Mouse (Mus musculus) right cerebral cortex, postnatal 10 days (tissue): ENCODE data around the gene Adarb1.
A peak's percentile ranks its signal among the peaks of the same experiment; 100 is the strongest.

ENCODE experiments used
- DNase-seq, 2 experiments: peaks; one replicate each; pipeline ENCODE4 v3.0.0; 2021; ENCODE audit warnings: low spot score in 2 of 2

Gene Adarb1

DNA sequence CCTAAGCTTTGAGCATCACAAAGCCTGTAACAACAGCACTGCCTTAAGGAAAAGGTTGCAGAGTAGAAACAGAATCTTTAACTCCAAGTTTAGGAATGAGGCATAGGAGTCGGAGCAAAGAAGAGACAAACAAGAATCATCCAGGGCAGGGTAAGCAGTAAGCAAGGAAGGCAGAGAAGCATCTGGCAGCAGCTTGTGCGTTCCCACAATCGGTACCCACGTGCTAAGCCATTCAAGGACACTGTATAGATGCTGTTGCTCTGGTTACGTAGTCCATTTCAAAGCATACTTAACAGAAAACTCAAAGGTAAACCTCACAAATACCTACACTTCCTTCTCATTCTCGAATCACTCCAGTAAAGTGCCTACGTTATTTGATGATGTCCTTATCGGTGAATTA lies 35.0 kb downstream of the Adarb1 start:
- peak; percentile 65 to 84 for DNase-seq

DNA sequence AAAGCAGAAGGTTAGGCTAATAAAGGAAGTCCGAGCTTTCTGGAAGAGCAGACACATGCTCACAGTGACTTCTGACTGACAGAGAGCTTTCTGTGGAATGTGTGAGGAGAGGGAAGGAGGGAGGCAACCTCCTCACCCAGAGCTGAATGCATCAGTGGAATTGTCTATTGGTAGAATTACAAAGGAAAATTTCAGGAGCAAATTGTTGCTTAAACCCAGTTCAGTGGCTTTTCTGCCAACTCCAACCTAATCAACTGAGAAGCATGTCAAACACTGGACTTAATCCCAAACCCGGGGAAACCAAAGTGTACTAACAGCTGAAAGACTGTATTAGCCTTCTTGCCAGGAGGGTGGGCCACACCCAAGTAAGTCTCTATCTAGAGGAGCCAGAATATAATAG lies 36.9 kb downstream of the Adarb1 start:
- DNase-seq: no peak

DNA sequence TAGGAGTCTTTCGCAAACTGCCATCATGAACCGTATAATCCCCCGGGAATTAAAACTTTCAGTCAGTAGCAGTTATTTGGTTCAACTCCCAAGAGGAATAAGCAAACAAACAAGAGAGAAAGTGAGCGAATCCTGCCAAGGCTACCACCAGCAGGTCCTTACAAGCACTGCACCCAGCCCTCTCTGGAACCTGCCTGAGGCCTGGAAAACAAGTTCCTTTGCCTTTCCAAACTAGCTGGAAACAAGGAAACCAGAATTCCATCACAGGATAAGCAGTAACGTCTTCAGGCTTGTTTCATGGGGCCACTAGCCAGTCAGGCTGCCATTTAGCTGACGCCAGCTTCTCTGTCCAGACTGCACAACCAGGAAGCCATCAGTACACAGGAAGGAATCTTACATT lies 37.4 kb downstream of the Adarb1 start:
- no peak for DNase-seq

DNA sequence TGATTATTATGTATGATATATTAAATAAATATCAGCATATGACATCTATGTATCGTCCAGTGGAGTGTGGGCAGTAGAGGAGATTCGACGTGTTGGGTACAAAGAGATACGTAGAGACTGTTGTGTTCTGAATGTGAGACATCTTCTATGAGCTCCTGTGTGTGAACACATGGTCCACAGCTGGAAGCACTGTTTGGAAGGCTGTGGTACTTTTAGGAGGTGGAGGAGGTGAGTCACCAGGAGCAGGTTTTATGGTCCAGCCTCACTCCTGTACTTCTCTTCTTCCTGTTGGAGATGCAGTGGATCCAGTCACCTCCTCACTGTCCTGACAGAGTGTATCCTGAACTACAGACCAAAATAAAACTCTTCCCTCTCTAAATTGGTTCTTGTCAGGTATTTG lies 38.9 kb downstream of the Adarb1 start:
- no peak for DNase-seq

DNA sequence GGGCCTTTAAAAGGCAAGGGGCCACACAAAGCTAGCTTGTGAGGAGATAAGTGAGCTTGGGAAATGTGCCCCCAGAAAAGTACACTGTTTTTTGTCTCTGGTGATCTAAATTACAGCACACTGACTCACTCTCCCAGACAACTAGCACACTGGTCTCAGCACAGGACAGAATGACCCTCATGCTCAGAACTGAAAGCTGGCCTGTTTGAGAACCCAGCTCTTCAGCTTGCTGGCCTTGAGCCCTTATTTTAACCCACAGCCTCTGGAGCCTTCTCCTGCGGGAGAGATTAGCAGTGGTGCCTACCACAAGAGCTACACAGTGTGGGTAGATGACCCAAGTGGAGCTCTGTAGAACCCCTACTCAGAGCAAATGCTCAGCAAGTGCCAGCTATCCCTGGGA lies 42.0 kb downstream of the Adarb1 start:
- DNase-seq: no peak

DNA sequence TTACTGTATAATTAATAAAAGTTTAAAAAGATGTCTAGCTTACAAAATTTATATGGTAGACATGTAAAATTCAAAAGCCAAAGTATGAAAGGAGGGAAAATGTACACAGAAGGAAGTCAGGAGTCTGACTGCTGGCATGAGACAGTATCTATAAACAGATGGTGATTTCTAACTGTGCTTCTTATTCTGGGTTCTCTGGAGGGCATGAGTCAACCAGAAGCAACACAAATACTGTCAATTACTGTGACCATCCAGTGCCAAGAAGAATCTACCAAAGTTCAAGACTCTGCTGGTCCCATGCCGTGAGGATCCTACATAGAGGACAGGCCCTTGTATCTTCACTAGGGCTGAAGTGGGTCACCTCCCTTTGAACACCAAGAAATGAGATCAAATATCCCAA lies 43.1 kb downstream of the Adarb1 start:
- no peak for DNase-seq

DNA sequence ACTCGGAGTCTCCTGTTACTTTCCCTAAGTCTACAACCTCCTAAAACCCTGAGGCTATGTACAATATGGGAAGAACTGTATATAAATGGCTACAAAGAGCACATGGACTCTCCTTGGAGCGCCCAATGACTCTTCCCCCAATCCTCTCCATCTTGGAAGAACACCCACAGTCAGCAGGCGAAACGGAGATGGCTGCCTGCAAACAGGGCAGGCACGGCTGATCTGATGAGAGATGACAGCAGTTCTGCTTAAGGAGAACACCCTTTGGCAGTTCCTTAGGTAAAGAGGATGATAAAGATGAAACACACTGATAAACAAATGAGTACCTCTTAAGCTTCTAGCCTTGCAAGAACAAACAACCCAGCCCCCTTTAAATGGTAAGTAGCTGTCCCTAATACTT lies 43.7 kb downstream of the Adarb1 start:
- DNase-seq: no peak

DNA sequence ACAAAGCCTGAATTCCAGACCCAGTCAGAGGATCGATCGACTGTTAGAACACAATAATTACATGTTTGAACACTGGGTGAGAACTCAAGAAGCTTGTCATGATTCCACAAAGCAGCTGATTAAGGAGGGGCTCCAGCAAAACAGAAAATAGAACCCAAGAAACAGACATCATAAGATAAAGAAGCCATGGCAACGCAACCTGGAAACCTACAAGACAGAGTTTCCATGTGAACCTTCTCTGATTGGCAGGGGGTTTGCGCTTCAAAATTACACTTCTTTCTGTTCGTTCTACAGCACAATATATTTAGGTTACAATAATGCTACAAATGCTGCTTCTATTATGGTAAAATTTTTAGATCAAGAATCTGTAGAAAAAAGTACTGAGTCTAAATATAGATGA lies 47.9 kb downstream of the Adarb1 start:
- DNase-seq: peak; percentile 25 to 59

DNA sequence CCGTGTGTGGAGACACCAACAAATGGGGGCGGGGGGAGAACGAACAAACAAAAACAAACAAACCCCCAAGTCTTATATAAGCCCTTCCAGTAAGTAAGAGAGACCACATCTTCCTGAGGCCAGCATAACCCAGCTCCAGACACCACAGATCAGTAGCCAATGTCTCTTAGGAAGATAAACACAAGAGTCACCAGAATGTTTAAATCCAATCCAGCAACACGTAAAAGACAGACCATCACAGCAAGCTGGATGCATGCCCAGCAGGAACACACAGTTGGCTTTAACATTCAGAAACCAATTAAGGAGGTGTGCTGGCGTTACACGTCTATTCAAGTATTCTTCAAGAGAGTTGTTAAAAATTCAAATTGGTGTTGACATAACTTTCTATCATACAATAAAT lies 50.1 kb downstream of the Adarb1 start:
- peak; percentile 38 to 54 for DNase-seq

DNA sequence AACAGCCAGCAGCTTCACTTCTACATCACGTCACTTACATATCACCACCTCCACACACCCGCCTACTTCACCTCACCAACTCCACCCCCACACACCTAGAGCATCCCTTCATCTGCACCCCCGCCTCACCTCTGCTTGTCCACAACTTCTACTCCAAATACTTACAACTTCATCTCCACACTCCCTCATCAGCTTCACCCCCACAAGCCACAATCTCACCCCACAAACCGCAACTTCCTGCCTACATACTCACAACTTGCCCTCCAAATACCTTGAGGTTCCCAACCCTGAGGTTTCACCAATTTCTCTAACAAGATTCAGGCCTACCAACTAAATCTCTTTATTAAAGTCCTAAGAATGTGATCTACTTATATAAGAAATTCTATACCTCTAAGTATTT lies 51.1 kb downstream of the Adarb1 start:
- DNase-seq: peak; percentile 18 to 19

DNA sequence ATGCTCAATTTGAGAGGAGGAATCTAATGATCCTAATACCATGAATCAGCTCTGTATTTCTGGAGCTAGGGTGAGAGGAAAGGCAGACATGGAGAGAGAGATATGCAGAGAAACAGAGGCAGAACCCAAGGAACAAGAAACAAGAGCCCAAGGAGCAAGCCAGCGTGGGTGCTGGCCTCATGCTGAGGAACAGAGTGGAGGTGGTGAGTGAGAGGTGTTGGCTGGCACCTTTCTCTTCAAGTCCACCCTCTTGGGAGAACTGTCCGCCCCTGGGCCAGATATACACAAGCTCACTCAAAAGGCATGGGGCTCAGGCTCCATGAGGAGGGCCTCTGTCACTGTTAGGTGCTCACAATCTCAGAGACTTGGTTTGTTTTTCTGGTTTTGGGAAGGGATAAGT lies 52.9 kb downstream of the Adarb1 start:
- DNase-seq: peak in 1 of 2 experiments; percentile 10

DNA sequence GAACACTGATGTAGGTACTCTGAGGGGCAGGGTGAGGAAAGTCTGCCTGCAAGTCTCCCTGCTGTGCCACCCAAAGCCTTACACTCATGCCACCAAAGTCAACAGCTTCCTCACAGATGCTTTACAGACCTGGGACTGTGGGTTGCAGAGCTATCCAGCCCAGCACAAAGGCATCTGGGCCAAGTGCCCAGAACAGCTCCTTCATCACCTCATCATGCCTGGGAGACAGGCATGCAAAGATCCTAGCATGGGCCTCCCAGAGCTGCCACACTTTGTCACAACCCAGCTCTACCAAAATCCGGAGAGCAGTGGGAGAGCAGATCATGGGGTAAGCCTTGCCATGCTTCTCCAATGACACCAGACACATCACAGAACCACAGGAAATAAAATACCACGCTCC lies 57.6 kb downstream of the Adarb1 start:
- peak; percentile 16 to 26 for DNase-seq

DNA sequence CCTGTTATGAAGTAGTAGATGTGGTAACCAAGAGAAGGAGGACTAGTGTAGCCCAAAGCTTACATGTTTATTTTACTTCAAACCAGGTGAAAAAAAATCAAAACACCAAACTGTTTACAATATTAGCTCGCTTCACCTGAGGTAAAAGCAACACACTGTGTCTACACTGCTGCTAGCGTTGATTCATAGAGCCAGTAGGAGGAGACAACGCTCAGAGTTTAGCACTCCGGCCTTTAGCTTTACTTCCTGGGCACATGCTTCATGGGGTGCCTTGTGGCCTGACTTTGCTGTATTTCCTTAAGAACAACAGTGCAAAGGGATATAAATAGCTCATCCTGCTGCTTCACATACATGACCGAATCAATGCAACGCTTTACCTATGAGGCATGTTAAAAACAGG lies 60.1 kb downstream of the Adarb1 start:
- DNase-seq: peak in 1 of 2 experiments; percentile 16

DNA sequence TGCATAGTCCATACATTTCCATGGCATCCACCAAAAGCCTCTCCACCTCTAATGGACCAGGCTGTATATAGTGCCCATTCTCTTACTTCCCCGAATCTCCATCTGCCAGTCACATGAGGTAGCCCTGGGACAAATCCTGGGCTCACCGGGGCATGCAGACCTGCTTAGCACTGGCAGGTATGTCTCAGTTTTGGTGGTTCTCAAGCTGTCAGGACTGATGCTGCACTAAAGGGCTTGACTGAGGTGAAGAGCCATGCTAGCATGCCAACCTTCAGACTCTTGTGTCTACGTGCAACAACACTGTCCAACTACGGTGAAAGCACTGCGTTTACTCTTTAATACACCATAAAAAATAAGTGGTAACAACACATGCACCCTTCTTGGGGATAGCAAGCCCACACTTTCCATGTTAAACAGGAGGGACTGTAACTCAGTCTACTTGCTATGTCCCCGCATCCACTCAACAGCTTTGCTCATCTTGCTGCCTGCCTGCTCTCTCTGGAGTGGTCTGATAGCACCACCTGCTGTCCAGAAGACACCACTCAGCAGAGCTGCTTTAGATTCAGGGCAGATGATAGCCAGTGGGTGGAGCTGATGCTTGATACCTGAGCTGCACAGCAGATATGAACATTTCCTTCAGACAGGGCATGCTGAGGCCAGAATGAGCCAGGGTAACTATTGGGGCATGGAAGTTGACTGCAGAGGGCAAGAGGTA lies 64.9 kb downstream of the Adarb1 start:
- peak; percentile 88 to 89 for DNase-seq

DNA sequence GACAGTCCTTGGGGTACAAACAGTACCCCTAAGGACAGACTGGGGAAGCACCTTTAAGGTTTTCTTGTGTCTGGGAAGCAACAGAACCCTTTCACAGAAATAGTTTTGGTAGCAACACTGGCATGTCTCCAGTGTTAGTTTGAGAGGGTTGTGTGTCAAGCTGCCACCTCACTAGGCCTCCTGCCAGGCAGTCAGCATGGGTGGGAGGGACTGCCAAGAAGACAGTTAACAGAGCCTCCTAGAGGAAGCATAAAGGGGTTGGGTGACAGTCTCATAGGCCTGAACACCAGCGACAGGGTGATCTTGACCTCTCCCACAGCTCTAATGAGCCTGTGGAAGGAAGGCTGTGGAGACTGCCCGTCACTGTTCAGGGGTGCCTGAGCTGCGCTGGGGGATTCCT lies 75.2 kb downstream of the Adarb1 start:
- peak; percentile 60 to 63 for DNase-seq

DNA sequence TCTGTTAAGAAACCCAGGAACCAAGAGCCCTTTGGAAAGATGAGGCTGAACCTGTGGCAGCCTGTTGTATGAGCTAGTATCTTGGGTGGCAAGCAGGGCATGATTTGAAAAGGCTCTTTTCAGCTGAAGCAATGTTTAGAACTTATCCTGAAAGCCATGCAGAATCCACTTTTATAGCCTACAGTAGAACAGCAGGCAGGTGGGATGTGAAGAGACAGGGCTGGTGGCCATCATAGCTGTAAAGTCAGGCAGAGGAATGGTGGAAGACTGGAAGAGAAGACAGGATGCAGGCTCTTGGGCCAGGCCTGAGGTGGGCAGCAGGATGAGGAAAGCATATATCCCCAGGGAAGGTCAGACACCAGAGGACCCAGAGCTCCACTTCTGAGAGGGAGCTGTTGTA lies 76.4 kb downstream of the Adarb1 start:
- DNase-seq: no peak

DNA sequence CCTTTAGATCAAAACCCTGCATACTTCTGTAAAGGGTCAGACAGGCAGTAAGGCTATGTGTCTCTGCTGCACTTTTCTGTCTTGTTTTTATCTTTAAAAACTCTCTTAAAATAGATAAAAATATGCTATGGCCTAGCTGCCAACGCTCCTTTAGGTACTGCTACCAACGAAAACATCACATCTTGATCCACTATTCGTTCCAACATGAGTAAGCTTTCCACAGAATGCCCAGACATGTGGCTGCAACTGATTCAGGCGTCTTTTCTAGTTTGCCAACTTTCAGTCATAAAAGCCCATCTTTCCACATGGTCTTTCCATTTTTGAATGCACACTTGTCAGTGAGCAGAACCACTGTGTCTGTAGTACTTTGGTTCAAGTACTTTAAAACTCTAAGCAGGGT lies 77.0 kb downstream of the Adarb1 start:
- no peak for DNase-seq

DNA sequence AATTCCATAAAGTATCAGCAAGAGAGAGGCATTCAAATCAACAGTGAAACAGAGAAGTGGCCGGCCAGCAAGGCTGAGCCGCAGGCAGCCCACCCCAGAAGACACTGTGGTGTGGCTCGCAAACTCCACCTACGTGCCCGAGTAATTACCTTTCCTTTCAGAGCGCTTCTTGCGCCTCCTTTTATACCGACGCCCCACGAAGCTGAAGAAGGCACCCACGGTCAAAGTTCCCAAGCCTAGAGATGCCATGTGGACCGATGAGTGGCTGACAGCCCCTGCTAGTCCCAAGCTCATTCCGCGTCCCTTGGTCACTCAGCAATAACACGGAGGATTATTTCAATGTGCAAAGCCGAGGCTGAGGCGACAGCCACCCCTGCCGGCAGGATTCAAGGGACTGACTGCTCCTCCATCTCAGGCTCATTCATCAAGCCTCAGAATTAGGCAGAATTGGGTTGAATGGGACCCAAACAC lies 78.2 kb downstream of the Adarb1 start:
- peak in 1 of 2 experiments; percentile 53 for DNase-seq

DNA sequence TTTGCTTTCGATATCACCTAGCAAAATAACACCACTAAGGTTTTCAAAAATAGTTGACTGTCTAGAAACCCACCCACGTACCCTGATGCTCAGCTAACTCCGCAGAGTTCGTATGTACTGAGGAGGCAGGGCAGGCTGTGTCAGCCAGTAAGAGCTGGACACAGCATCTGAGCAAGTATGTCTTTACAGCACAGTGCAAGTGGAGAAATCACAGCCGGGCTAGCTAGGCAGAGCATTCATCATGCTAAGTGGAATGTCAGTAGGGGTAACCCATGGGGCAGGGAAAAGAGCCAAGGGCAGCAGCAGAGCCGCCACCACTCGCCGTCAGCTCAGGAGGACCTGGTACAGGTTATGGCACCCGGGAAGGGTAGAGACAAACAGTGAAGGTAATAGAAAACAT lies 84.6 kb downstream of the Adarb1 start:
- peak; percentile 18 to 26 for DNase-seq

DNA sequence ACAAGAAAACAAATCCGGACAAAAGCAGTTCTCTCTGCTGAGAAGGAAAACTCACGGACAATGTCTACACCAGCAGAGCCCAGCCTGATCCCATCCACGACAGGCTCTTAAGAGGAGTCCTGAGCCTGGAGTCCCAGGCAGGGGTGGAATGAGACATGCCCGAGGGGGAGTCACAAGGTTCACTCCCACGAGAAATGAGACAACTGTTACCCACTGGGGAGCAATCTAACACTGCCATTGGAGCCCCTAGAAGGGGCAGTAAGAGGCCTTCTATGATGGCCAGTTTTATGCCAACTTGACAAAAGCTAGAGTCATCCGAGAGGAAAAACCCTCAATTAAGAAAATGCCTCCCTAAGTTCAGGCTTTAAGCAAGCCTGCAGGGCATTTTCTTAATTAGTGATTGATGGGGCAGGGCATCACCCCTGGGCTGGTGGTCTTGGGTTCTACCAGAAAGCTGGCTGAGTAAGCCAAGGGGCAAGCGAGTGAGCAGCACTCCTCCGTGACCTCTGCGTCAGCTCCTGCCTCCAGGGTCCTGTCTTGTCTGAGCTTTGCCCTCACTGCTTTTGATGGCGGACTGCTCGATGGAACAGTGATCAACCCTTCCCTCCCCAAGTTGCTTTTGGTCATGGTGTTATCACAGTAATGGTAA lies 88.5 kb downstream of the Adarb1 start:
- DNase-seq: peak in 1 of 2 experiments; percentile 14

DNA sequence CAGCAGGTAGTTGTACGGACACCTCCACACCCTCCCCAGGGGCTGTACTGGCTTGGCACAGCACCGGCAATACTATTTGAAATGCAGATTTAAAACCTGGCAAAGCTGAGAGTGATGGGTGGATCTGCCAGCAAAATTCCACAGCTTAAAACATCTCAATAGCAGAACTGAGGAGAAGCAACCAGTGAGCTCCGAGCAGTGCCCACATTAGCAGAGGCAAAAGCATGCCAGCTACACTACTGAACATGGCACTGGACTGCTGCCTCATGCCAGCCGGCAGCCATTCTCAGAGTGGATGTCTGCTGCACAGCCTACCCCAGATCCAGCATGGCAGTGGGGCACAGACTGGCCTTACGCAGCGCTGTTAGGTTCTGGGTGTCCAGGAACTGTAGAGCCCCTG lies 93.4 kb downstream of the Adarb1 start:
- peak; percentile 47 to 51 for DNase-seq

DNA sequence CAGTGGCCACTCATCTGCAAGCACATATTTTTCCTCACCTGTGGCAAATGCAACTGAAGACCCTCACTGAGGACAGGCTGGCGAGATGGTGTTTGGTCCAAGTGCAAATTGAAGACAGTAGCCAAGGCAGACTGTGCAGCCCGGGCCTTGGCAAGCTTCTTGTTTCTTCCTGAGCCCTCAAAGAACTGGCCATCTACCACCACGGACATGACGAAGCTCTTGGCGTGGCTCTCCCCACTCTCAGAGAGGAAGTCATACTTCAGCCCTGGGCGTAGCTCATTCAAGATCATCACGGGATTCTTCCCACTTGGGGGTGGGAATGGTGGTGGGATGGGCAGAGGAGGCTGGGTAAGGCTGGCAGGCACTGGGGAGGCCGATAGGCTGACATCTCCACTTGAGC lies 96.5 kb downstream of the Adarb1 start:
- DNase-seq: no peak

DNA sequence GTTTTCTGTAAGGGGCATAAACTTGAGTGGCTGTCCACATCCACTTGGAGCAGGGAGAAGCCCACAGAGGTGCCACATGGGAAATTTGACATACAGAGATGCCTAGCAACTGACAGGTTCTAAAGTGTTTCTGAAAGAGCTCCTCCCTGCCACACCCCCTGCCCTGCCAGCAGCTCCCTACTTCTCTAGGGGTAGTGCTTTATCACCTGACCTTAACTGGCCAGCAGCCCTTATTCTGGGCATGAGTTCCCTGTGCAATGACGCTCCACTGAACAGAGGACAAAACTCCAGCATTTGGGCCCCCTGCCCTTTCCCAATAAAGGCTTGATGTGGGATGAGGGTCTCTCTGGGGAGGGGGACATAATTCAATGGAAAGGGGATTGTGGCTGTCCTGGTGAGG lies 97.1 kb downstream of the Adarb1 start:
- peak in 1 of 2 experiments; percentile 14 for DNase-seq
